Mouse (Mus musculus) kidney, embryonic 14.5 days (tissue): ENCODE measurements around the gene Tcf25. TPM values are rescaled to one million over a fixed set of nuclear protein-coding genes. Genes with fewer than 3 reads are reported as not detected.

Source experiments
- ATAC-seq: fragments of 200-750 bp; cut with Nextera tagmentation; 2 replicates; pipeline ENCODE4 v1.8.0; 2017; ENCODE audit warnings: moderate number of reproducible peaks, mild to moderate bottlenecking, moderate TSS enrichment, moderate library complexity; ENCODE audit not compliant: low FRiP score, low TSS enrichment
- H3K27ac ChIP-seq: fragments of 300-500 bp; sonication (generic); 2 replicates; pipeline ENCODE4 v1.5.1; 2014; ENCODE audit warnings: low read depth, mild to moderate bottlenecking, low read length, moderate library complexity, mixed read lengths
- H3K27me3 ChIP-seq: fragments of 300-500 bp; sonication (generic); 2 replicates; pipeline ENCODE4 v1.6.1; 2014; ENCODE audit warnings: mild to moderate bottlenecking, low read length; ENCODE audit not compliant: control insufficient read depth, insufficient read depth
- H3K36me3 ChIP-seq: fragments of 300-500 bp; sonication (generic); 2 replicates; pipeline ENCODE4 v1.6.1; 2014; ENCODE audit warnings: low read length, mixed read lengths; ENCODE audit not compliant: control insufficient read depth, insufficient read depth
- H3K4me1 ChIP-seq: fragments of 300-500 bp; sonication (generic); 2 replicates; pipeline ENCODE4 v1.6.1; 2014; ENCODE audit warnings: low read length, mixed read lengths; ENCODE audit not compliant: control insufficient read depth, insufficient read depth
- H3K4me2 ChIP-seq: fragments of 300-500 bp; sonication (generic); replicated peaks from 2 replicates; pipeline ENCODE4 v1.6.1; 2014; ENCODE audit warnings: low read depth, mild to moderate bottlenecking, low read length
- H3K4me3 ChIP-seq: fragments of 300-500 bp; sonication (generic); 2 replicates; pipeline ENCODE4 v1.5.1; 2014; ENCODE audit warnings: mild to moderate bottlenecking, low read length
- H3K9ac ChIP-seq: fragments of 300-500 bp; sonication (generic); 2 replicates; pipeline ENCODE4 v1.6.1; 2014; ENCODE audit warnings: low read depth, mild to moderate bottlenecking, low read length, moderate library complexity
- H3K9me3 ChIP-seq: fragments of 300-500 bp; sonication (generic); 2 replicates; pipeline ENCODE4 v1.6.1; 2016; ENCODE audit warnings: low read length; ENCODE audit not compliant: control insufficient read depth
- WGBS: fragments of 180-500 bp; shearing (Covaris S2); extraction: QIAGEN DNeasy Blood & Tissue Kit; methylation state at CpG from one replicate; pipeline ENCODE4 v1.1.7; 2014; 5-methylcytosine and 5-hydroxymethylcytosine counted together
- polyA plus RNA-seq: library from polyadenylated mRNA; unstranded; fragments of >200 nt; fragmentation: Nextera tagmentation; extraction: Ambion mirVana; gene quantifications from 2 replicates; pipeline ENCODE4 v1.2.1, GENCODE M21; 2014

Gene Tcf25
- polyA plus RNA-seq, 1 experiment from 2014 or later: 157 TPM

DNA sequence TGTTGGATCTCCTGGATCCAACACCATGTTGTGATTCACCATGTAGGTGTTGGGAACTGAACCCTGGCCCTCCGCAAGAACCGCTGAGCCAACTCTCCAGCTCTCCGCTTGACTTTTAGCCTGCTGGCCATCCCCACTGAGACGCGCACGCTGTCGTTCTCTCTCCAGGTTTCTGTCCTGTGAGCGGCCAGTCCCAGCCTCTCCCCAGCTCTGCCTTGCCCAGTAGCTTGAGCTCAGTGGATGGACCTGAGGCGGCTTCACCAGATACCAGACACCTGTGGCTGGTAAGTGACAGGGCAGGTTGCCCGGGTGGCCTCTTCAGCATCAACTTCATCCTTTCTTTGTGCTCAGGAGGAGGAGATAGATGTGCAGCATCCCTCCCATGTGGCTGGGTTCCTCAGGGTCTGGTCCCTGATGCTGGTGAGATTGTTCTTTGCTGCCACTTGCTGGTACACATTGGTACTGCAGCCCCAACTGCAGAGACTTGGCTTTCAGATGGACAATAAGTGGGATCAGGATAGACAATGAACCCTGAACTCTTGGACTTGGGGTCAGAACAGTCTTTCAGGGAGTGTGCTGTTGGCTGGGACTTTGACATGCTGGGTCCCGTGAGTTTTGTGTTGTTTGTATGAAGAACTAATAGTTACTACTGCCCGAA is 12.3 kb upstream of the Tcf25 start:
- 53% methylated on average over 12 of the region's 12 CpGs for WGBS
- Histone ChIP-seq H3K4me3 (no peak overlapping the region), H3K27me3 (no peaks in the 10 kb centered on the region), H3K4me1 (no peaks in the 10 kb centered on the region), H3K36me3 (no peaks in the 10 kb centered on the region), H3K9ac (no peak overlapping the region), H3K27ac (no peak overlapping the region), H3K4me2 (no peak overlapping the region), H3K9me3 (no peaks in the 10 kb centered on the region)
- peak; percentile 71 for ATAC-seq

DNA sequence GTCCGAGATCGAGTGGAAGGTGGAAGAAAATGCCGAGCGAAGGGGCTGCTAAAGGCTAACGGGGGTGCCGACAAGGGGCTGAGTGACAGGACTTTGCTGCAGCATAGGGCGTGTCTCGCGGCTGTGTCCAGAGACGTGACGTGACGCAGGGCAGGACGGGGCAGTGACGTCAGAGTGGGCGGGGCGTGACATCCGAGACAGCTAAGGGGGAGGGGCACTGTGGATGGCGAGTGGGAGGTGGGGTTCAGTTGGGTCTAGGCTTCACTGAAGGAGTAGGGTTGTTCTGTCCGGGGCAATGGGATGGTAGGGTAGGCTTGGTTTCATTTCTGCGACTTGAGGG is 656 bp downstream of the Tcf25 start:
- H3K36me3 ChIP-seq: peaks cover 6% of the 10 kb centered on the region; the same call in 1 of the 2 replicates
- WGBS: 0% methylated on average over 20 of the region's 20 CpGs
- peak; percentile 83 for ATAC-seq

DNA sequence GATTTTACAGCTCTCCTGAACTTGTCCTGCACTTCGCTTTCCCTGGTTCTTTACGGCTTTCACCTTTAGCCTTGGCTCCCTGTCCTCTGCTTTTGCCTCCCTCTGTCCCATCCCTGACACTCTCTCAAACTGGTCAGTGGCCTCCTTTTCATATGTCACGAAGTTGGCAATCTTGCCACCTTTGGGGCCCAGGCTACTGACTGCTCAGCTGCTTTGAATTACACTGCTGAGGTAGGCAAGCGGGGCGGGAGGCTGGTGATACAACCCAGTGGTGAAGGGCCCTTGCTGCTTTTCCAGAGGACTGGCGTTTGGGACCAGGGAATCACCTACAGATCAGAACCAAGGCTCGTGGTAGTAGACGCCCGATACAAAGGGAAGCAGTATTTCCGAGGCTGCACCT is 2.1 kb downstream of the Tcf25 start:
- Histone ChIP-seq H3K27ac (no peak overlapping the region), H3K36me3 (peaks cover 6% of the 10 kb centered on the region; the same call in 1 of the 2 replicates)
- ATAC-seq: no peak

More for the DNA sequence above, 656 bp downstream of the Tcf25 start:
- Histone ChIP-seq H3K27ac (peak overlapping the region; percentile 96), H3K4me1 (peaks cover 8% of the 10 kb centered on the region; the same call in 1 of the 2 replicates), H3K27me3 (no peaks in the 10 kb centered on the region), H3K4me3 (peak overlapping the region; percentile 92), H3K4me2 (peak overlapping the region; percentile 69), H3K9ac (peak overlapping the region; percentile 89), H3K9me3 (no peaks in the 10 kb centered on the region)

DNA sequence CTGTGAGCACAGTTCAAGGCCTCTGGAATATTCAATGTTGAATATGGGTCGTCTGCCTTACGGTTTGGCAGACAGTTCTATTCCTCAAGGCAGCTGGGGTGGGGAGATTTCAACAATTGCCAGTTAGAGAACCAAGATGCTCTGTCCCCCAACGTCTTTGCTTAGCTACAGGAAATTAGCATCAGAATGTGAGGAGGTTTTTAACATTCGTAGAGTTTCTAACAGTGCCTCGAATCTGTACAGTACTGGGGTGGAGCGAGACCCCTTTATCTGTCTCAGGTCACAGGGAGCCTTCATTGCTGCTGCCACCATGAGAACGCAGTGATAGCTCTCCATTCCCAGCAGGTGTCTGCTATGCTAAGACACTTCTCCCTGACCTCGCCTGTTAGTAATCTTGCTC is 2.6 kb downstream of the Tcf25 start:
- Histone ChIP-seq H3K4me2 (no peak overlapping the region), H3K9me3 (no peaks in the 10 kb centered on the region), H3K4me1 (peaks cover 8% of the 10 kb centered on the region; the same call in 1 of the 2 replicates), H3K4me3 (no peak overlapping the region), H3K27me3 (no peaks in the 10 kb centered on the region), H3K9ac (no peak overlapping the region), H3K36me3 (peaks cover 10% of the 10 kb centered on the region; the same call in 1 of the 2 replicates), H3K27ac (no peak overlapping the region)
- 75% methylated on average over 8 of the region's 8 CpGs for WGBS
- no peak for ATAC-seq

More for the DNA sequence above, 2.1 kb downstream of the Tcf25 start:
- 83% methylated on average over 10 of the region's 10 CpGs for WGBS
- H3K27me3 ChIP-seq: no peaks in the 10 kb centered on the region
- H3K4me2 ChIP-seq: no peak overlapping the region
- no peak overlapping the region for H3K4me3 ChIP-seq
- H3K4me1 ChIP-seq: peaks cover 8% of the 10 kb centered on the region; the same call in 1 of the 2 replicates
- no peaks in the 10 kb centered on the region for H3K9me3 ChIP-seq
- H3K9ac ChIP-seq: no peak overlapping the region

DNA sequence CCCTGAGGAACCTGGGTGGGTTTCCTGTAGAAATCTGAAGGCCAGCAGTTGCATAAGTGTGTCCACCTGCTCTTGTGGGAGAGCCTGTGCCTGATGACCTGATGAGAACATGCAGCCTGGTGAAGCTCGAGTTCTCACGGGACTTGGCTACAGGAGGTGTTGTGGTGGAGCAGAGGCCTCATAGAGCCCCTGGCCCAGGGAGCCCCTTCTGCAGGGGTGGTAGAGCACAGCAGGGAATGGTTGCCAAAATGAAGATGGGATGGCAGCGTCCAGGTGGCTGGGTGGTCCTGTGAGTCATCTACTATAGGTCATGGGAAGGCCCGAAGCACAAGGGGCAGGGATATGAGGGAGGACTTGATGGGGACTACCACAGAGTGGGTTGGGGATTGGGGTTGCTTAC is 8.2 kb downstream of the Tcf25 start:
- Histone ChIP-seq H3K9me3 (no peaks in the 10 kb centered on the region), H3K4me1 (no peaks in the 10 kb centered on the region), H3K27ac (no peak overlapping the region), H3K27me3 (no peaks in the 10 kb centered on the region), H3K4me3 (no peak overlapping the region), H3K36me3 (peaks cover 57% of the 10 kb centered on the region), H3K9ac (no peak overlapping the region), H3K4me2 (no peak overlapping the region)
- ATAC-seq: no peak
- WGBS: 92% methylated on average over 4 of the region's 4 CpGs

DNA sequence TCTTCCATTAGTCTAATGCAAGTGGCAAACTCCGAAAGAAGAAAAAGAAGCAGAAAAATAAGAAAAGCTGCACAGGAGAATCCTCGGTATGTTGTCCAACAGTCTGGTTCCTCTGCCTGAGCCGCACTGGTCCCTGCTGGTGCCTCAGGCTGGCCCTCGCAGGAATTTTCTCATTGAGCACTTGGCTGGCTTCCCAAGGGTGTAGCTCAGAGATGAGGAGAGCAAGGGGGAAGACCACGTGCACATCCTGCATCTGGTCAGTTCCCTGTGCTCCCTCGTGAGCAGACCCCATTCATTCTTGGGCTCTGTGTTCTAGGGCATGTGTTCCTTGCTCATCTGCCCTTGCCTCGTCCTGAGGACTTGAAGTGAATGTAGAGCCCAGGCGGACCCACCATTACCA is 9.0 kb downstream of the Tcf25 start:
- H3K9ac ChIP-seq: no peak overlapping the region
- H3K4me3 ChIP-seq: no peak overlapping the region
- no peak overlapping the region for H3K4me2 ChIP-seq
- no peaks in the 10 kb centered on the region for H3K4me1 ChIP-seq
- ATAC-seq: no peak
- no peaks in the 10 kb centered on the region for H3K9me3 ChIP-seq
- 92% methylated on average over 8 of the region's 8 CpGs for WGBS
- peaks cover 62% of the 10 kb centered on the region for H3K36me3 ChIP-seq
- H3K27ac ChIP-seq: no peak overlapping the region
- H3K27me3 ChIP-seq: no peaks in the 10 kb centered on the region

DNA sequence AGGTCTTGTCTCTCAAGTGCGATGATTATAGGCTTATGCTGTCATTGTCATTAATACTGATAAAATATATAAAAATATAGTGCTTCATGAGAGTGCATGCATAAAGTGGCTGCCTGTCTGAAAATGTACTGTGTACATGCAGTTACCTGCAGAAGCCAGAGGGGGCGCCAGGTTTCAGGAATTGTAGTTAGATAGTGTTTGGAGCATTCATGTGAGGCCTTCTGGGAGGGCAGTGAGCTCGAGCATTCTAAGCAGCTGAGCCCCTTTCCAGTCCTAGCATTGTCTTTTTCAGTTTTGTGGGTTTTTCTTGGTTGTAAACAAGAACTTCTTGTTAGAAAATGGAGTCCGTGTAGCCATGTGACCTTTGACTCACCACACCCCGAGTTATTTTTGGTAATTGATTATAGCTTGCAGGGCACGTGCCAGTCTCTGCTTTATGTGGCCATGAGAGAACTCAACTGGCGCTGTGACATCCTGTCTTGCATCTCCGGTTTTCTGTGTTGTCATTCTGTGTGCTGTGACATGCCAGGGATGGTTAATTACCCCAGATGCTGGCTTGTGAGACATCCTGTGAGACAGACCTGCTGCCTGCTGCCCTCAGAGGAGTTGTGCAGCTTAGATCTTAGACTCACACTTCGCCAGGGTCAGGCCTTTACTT is 11.5 kb downstream of the Tcf25 start:
- 74% methylated on average over 9 of the region's 9 CpGs for WGBS
- Histone ChIP-seq H3K4me3 (no peak overlapping the region), H3K9me3 (no peaks in the 10 kb centered on the region), H3K36me3 (peaks cover 87% of the 10 kb centered on the region), H3K4me1 (no peaks in the 10 kb centered on the region), H3K9ac (no peak overlapping the region), H3K4me2 (no peak overlapping the region), H3K27ac (no peak overlapping the region), H3K27me3 (no peaks in the 10 kb centered on the region)
- no peak for ATAC-seq

DNA sequence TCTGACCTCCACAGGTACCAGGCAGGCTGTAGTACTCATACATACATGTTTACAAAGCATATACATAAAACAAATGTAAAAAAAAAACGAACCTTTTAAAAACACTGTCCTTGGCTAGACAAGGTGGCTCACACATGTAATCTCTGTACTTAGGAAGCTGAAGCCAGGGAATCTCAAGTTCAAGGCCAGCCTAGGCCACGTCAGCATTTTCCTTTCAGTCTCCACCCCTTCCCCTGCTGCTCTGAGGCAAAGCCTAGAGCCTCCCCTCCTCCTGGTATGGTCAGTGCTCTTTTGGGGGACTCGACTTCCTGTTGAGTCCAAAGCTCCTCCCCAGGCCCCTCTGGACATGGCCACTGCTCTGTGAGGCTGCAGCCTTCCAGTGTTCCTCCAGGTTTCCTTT is 13.5 kb downstream of the Tcf25 start:
- Histone ChIP-seq H3K27me3 (no peaks in the 10 kb centered on the region), H3K4me1 (no peaks in the 10 kb centered on the region), H3K27ac (no peak overlapping the region), H3K9ac (no peak overlapping the region), H3K4me3 (no peak overlapping the region), H3K9me3 (no peaks in the 10 kb centered on the region), H3K4me2 (no peak overlapping the region), H3K36me3 (peaks cover 96% of the 10 kb centered on the region)
- ATAC-seq: no peak
- WGBS: 73% methylated on average over 3 of the region's 3 CpGs

DNA sequence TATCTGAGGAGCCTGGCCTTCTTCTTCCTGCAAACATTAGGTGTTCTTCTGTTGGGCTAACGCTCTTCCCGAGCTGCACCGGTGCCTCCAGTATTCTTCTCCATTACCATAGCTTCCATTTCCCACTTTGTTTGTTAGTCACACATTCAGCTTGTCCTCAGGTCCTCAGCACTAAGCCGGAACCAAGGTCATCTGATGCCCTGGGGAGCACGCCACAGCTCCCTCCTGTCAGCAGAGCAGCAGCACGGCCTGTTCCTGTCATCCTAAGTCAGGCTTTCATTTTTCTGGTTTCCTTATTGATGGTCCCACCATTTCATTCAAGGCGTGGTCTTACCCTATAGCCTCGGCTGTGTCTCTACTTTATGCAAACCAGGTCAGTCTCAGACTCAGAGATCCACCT is 14.2 kb downstream of the Tcf25 start:
- no peaks in the 10 kb centered on the region for H3K9me3 ChIP-seq
- no peak overlapping the region; the same call in 1 of the 2 replicates for H3K9ac ChIP-seq
- H3K27me3 ChIP-seq: no peaks in the 10 kb centered on the region
- H3K4me2 ChIP-seq: no peak overlapping the region
- H3K36me3 ChIP-seq: peaks cover 96% of the 10 kb centered on the region
- H3K4me1 ChIP-seq: no peaks in the 10 kb centered on the region
- ATAC-seq: no peak
- H3K27ac ChIP-seq: no peak overlapping the region
- WGBS: 91% methylated on average over 8 of the region's 8 CpGs
- H3K4me3 ChIP-seq: no peak overlapping the region
